Mouse (Mus musculus) embryonic facial prominence, embryonic 11.5 days (tissue): ENCODE measurements around the gene Cdc42bpb. TPM values are rescaled to one million over a fixed set of nuclear protein-coding genes. Genes with fewer than 3 reads are reported as not detected.

Experiments used
- ATAC-seq: fragments of 200-750 bp; cut with Nextera tagmentation; replicated peaks from 2 replicates; pipeline ENCODE4 v1.8.0; 2017; ENCODE audit warnings: low read depth; ENCODE audit not compliant: insufficient number of reproducible peaks, low FRiP score, low TSS enrichment
- DNase-seq: peaks from one replicate; pipeline ENCODE4 v3.0.0-alpha.2; 2015; ENCODE audit warnings: low spot score
- H3K27ac ChIP-seq: fragments of 300-500 bp; sonication (generic); replicated peaks from 2 replicates; pipeline ENCODE4 v1.5.1; 2014; ENCODE audit warnings: mild to moderate bottlenecking, low read depth, low read length, control low read depth
- H3K27me3 ChIP-seq: fragments of 300-500 bp; sonication (generic); 2 replicates; pipeline ENCODE4 v1.6.1; 2014; ENCODE audit warnings: mild to moderate bottlenecking, low read length, moderate library complexity, mixed read lengths; ENCODE audit not compliant: control insufficient read depth, insufficient read depth
- H3K36me3 ChIP-seq: fragments of 300-500 bp; sonication (generic); replicated peaks from 2 replicates; pipeline ENCODE4 v1.6.1; 2014; ENCODE audit warnings: low read depth, mild to moderate bottlenecking, low read length, moderate library complexity, mixed read lengths; ENCODE audit not compliant: control insufficient read depth, insufficient read depth
- H3K4me1 ChIP-seq: fragments of 300-500 bp; sonication (generic); 2 replicates; pipeline ENCODE4 v1.6.1; 2014; ENCODE audit warnings: low read length, mixed read lengths; ENCODE audit not compliant: control insufficient read depth, insufficient read depth
- H3K4me2 ChIP-seq: fragments of 300-500 bp; sonication (generic); 2 replicates; pipeline ENCODE4 v1.6.1; 2014; ENCODE audit warnings: low read depth, mild to moderate bottlenecking, control low read depth, low read length, moderate library complexity
- H3K4me3 ChIP-seq: fragments of 300-500 bp; sonication (generic); 2 replicates; pipeline ENCODE4 v1.5.1; 2014; ENCODE audit warnings: low read depth, low read length, control low read depth
- H3K9ac ChIP-seq: fragments of 300-500 bp; sonication (generic); replicated peaks from 2 replicates; pipeline ENCODE4 v1.6.1; 2014; ENCODE audit warnings: mild to moderate bottlenecking, control low read depth, low read length
- H3K9me3 ChIP-seq: fragments of 300-500 bp; sonication (generic); replicated peaks from 2 replicates; pipeline ENCODE4 v1.6.1; 2016; ENCODE audit warnings: mild to moderate bottlenecking, low read length, inconsistent platforms, mixed read lengths; ENCODE audit not compliant: control insufficient read depth
- WGBS: fragments of 180-500 bp; shearing (Covaris S2); extraction: QIAGEN DNeasy Blood & Tissue Kit; methylation state at CpG from one replicate; pipeline ENCODE4 v1.1.7; 2014; 5-methylcytosine and 5-hydroxymethylcytosine counted together
- polyA plus RNA-seq: library from polyadenylated mRNA; unstranded; fragments of >200 nt; fragmentation: Nextera tagmentation; extraction: Ambion mirVana; gene quantifications from 2 replicates; pipeline ENCODE4 v1.2.1, GENCODE M21; 2014

Gene Cdc42bpb
- polyA plus RNA-seq, 1 experiment from 2014 or later: 19.9 TPM

- peaks cover 11% of the 10 kb centered on the region for H3K36me3 ChIP-seq
- H3K27me3 ChIP-seq: no peaks in the 10 kb centered on the region
- H3K4me1 ChIP-seq: no peaks in the 10 kb centered on the region
- no peak overlapping the region for H3K4me2 ChIP-seq
- no peaks in the 10 kb centered on the region for H3K9me3 ChIP-seq
- H3K9ac ChIP-seq: no peak overlapping the region
- 96% methylated on average over 15 of the region's 15 CpGs for WGBS
- no peak for DNase-seq
- no peak for ATAC-seq
- H3K27ac ChIP-seq: no peak overlapping the region
- no peak overlapping the region for H3K4me3 ChIP-seq
These were observed 48.2 kb downstream of the Cdc42bpb start for GRCm38 (mm10) chr12:111329281-111329680.

- WGBS: 83% methylated on average over 6 of the region's 6 CpGs
These were observed 49.2 kb downstream of the Cdc42bpb start for GRCm38 (mm10) chr12:111328360-111328759.

GRCm38 (mm10) chr12:111325744-111326424 is 51.6 kb downstream of the Cdc42bpb start:
- H3K4me3 ChIP-seq: no peak overlapping the region
- ATAC-seq: no peak
- H3K4me1 ChIP-seq: no peaks in the 10 kb centered on the region
- peaks cover 22% of the 10 kb centered on the region for H3K36me3 ChIP-seq
- H3K9ac ChIP-seq: no peak overlapping the region
- 91% methylated on average over 18 of the region's 18 CpGs for WGBS
- H3K4me2 ChIP-seq: no peak overlapping the region
- no peaks in the 10 kb centered on the region for H3K27me3 ChIP-seq
- no peak for DNase-seq
- no peak overlapping the region for H3K27ac ChIP-seq
- no peaks in the 10 kb centered on the region for H3K9me3 ChIP-seq

More at GRCm38 (mm10) chr12:111328360-111328759, 49.2 kb downstream of the Cdc42bpb start:
- ATAC-seq (no peak), DNase-seq (no peak)
- H3K27me3 ChIP-seq: no peaks in the 10 kb centered on the region
- H3K36me3 ChIP-seq: peaks cover 14% of the 10 kb centered on the region
- H3K4me3 ChIP-seq: no peak overlapping the region
- H3K9ac ChIP-seq: no peak overlapping the region
- no peak overlapping the region for H3K4me2 ChIP-seq
- no peaks in the 10 kb centered on the region for H3K9me3 ChIP-seq
- H3K27ac ChIP-seq: no peak overlapping the region
- no peaks in the 10 kb centered on the region for H3K4me1 ChIP-seq

GRCm38 (mm10) chr12:111324949-111325348 is 52.6 kb downstream of the Cdc42bpb start:
- H3K27ac ChIP-seq: no peak overlapping the region
- WGBS: 96% methylated on average over 12 of the region's 12 CpGs
- H3K9ac ChIP-seq: no peak overlapping the region
- no peaks in the 10 kb centered on the region for H3K27me3 ChIP-seq
- peaks cover 27% of the 10 kb centered on the region for H3K36me3 ChIP-seq
- ATAC-seq (no peak), DNase-seq (no peak)
- H3K4me3 ChIP-seq: no peak overlapping the region
- H3K4me1 ChIP-seq: no peaks in the 10 kb centered on the region
- no peak overlapping the region for H3K4me2 ChIP-seq
- no peaks in the 10 kb centered on the region for H3K9me3 ChIP-seq

GRCm38 (mm10) chr12:111324536-111324935 is 53.0 kb downstream of the Cdc42bpb start:
- DNase-seq: no peak
- Histone ChIP-seq H3K4me1 (no peaks in the 10 kb centered on the region), H3K27me3 (no peaks in the 10 kb centered on the region), H3K4me3 (no peak overlapping the region), H3K36me3 (peaks cover 31% of the 10 kb centered on the region), H3K9me3 (no peaks in the 10 kb centered on the region), H3K4me2 (no peak overlapping the region), H3K27ac (no peak overlapping the region), H3K9ac (no peak overlapping the region)
- ATAC-seq: no peak
- 95% methylated on average over 21 of the region's 21 CpGs for WGBS

GRCm38 (mm10) chr12:111323423-111323822 is 54.1 kb downstream of the Cdc42bpb start:
- H3K9ac ChIP-seq: no peak overlapping the region
- no peak overlapping the region for H3K4me2 ChIP-seq
- H3K4me3 ChIP-seq: no peak overlapping the region
- 90% methylated on average over 4 of the region's 4 CpGs for WGBS
- H3K9me3 ChIP-seq: no peaks in the 10 kb centered on the region
- H3K36me3 ChIP-seq: peaks cover 40% of the 10 kb centered on the region
- H3K27me3 ChIP-seq: no peaks in the 10 kb centered on the region
- no peaks in the 10 kb centered on the region for H3K4me1 ChIP-seq
- no peak overlapping the region for H3K27ac ChIP-seq
- ATAC-seq (no peak), DNase-seq (no peak)

- no peaks in the 10 kb centered on the region for H3K9me3 ChIP-seq
- H3K27me3 ChIP-seq: no peaks in the 10 kb centered on the region
- no peak overlapping the region for H3K4me2 ChIP-seq
- H3K4me3 ChIP-seq: no peak overlapping the region
- ATAC-seq (no peak), DNase-seq (no peak)
- 93% methylated on average over 13 of the region's 13 CpGs for WGBS
- H3K9ac ChIP-seq: no peak overlapping the region
- H3K4me1 ChIP-seq: no peaks in the 10 kb centered on the region
- H3K36me3 ChIP-seq: peaks cover 48% of the 10 kb centered on the region
- H3K27ac ChIP-seq: no peak overlapping the region
These were observed 55.7 kb downstream of the Cdc42bpb start for GRCm38 (mm10) chr12:111321832-111322231.

GRCm38 (mm10) chr12:111320549-111320948 is 57.0 kb downstream of the Cdc42bpb start:
- H3K36me3 ChIP-seq: peaks cover 51% of the 10 kb centered on the region
- no peaks in the 10 kb centered on the region for H3K9me3 ChIP-seq
- no peaks in the 10 kb centered on the region for H3K27me3 ChIP-seq
- H3K9ac ChIP-seq: no peak overlapping the region
- WGBS: 95% methylated on average over 12 of the region's 12 CpGs
- no peak overlapping the region for H3K4me2 ChIP-seq
- H3K27ac ChIP-seq: no peak overlapping the region
- no peak for ATAC-seq
- no peak for DNase-seq
- no peaks in the 10 kb centered on the region for H3K4me1 ChIP-seq
- no peak overlapping the region for H3K4me3 ChIP-seq
